Mouse (Mus musculus) lung, postnatal 36 days (tissue): ENCODE measurements around the gene Gm35315.
"Not testable (repeated sequence)": the region's sequence is repeated elsewhere in the genome, so short reads cannot be mapped to it uniquely, and the experiment has no call there.

ENCODE experiments used
- DNase-seq: peaks from one replicate; pipeline ENCODE4 v3.0.0; 2022; ENCODE audit warnings: mixed read lengths

Gene Gm35315

DNA sequence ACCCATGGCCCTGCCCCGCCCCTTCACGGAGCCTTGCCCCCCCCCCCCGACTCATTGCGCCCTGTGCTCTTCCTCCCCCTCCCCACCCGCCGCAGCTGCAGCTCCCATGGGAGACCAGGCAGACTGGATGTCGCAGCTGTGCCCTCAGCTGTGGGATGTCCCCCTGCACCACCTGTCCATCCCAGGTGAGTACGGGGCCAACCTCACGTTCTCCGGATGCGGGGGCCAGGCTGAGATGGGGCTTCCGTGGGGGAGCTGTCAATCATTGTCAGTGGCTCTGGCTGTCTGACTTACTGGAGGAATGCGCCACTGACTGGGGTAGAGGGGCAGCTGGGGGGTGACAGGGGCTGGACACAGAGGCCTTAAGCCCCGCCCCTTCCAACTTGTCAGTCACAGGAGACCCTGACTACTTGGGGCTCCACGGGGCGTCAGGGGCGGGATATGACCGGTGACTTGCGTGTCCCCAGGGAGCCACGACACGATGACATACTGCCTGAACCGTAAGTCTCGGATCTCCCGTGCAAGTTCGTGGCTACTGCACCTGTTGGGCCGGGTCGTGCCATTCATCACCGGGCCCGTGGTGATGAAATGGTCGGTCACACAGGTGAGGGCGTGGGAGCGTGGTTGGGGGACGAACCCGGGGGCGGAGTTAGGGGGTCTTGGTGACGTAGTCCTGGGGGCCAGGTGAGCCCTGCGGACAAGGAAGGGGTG, 6.9 kb upstream of the Gm35315 start:
- no peak for DNase-seq

DNA sequence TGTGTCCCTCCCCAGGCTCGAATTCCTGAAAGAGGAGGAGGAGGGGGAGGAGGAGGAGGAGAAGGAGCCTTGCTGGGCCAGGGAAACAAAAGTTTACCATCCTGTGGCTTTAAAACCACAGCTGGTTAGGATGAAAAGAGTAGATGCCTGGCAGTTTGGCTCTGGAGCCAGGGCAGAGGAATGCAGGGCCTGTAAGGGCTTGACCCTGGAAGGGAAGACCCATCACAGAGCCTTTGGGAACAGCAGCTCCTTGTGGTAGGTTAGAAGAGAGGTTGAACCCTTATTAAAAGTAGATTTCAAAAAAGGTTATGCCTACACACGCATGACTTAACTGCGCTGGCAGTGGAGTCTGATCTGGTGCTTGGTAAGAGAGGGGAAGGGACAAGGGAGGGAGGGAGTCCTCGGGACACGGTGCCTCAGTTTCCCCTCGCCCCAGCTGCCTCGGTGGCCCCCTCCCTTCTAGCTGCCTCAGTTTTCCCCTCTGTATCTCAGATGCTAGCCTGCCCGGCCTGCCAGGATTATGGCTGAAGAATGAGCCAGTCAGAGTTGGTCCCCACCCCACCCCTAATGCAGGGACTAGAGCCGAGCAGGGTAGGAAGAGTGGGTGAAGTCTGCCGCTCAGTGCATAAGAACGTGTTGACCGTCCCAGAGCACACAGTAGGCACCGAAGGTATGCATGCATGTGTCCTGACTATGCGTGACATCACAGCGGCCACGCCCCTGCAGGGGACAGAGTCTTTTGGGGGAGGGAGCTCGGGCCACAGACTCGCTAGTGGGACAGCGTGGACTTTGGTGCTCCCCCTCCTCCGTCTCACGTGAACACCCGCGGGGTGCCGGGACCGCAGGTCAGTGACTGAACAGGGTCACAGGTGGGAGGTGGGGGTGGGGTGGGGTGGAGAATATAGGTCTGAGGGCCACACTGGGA, 5.7 kb upstream of the Gm35315 start, which contains the start of gene Plcxd1:
Plcxd1 (plus strand) TSS at position 314 of the 925 bp plus-strand sequence.
- DNase-seq = no peak

DNA sequence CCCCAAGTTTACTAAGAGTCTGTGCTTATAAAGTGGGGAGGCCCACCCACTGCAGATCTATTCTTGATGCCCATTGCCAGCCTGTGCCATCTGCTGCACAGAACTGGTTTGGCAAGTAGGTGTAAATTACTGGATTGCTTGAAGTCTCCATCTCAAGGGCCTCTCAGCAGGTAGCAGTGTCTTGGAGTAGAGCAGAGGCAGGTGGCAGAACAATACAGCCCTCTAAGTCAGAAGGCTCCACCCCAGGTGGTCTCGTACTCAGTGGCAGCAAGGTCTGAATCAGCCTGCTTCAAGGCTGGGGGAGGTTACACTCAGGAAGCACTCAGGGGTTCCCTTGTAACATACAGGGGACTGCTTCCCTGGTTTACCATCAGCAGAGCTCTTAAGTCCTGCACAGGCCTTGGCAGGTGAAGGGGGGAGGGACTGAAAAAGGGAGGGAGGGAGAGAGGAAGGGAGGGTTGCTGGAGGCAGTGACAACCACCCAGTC, 4.8 kb upstream of the Gm35315 start:
- DNase-seq = peak; percentile 63

DNA sequence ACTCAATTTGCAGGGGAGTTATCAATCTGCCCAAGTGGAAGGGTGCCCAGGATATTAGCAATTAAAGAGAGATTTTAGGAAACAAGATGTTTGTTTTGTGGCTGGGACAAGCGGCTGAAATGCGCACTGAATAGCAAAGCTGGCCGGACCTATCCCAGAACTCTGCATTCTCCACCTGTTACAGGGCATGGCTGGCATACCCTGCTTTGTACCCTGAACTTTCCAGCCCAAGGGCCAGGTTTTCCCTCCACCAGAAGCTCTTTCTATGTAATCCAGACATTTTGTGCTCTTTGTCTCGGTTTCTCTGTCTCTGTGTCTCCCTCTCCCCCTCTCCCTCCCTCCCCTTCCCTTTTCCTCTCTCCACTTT, 610 bp upstream of the Gm35315 start:
- no peak for DNase-seq

DNA sequence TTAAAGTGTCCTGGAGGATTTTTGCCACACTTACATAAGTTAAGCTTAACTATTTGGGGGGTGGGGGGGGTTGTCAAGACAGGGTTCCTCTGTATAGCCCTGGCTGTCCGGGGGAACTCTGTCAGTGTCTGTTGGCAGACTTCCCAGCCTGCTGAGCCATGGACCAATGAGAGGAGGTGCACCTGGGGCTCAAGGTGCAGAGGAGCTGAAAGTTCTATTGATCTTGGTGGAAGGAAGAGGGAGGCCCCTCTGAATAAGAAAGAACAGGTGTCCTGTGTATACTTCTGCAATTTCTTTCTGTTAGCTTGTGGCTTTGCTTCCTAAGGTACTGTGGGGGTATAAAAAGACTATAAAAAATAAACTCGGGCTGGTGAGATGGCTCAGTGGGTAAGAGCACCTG, 2.7 kb downstream of the Gm35315 start:
- DNase-seq = no peak

DNA sequence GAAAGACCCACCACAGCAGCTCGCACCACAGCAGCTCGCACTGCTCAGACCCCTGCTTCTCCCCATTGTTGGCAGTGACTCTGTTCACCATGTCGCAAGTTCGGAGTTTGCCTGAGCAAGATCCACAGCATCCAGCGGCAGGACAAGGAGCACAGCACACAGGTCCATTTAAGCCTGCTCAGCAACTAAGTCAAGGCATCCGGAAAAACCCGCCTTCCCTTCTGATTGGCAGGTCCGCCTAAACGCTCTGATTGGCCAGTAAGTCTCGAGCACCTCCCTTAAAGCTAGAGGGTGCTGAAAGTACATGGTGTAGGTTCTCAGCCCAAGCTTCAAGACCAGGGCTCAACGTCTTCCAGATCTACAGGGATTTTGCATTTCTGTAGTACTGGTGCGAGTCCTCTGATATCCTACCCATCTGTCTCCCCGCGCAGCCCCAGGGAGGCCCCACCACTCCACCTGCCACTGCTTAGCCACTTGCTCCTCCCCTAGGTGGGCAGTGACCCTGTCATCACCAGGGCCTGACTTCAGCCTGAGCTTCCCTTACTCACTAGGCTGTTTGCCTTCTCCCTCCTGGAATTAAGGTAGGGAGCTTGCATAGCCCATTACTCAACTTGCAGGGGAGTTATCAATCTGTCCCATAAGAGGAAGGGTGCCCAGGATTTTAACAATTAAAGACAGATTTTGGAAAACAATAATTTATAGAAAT, 7.9 kb downstream of the Gm35315 start:
- DNase-seq = no peak

DNA sequence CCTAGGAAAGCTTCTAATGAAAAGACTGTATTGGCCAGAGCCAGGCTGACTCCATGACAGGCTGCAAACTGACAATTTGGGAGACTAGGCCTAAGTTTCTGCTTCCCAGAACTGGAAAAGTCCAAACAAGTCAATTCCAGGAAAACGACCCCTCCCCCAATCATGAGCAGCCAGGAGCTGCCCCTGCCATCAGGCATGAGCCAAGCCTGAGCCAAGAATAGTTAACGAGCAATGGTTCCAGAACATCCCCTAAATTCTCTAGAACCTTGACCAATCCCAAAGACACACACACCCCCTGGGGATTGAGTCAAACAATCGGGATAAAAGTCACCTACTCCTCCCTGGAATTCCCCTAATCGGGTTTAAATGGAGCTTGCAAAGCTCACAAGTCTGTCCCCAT, 11.3 kb downstream of the Gm35315 start:
- DNase-seq = no peak

DNA sequence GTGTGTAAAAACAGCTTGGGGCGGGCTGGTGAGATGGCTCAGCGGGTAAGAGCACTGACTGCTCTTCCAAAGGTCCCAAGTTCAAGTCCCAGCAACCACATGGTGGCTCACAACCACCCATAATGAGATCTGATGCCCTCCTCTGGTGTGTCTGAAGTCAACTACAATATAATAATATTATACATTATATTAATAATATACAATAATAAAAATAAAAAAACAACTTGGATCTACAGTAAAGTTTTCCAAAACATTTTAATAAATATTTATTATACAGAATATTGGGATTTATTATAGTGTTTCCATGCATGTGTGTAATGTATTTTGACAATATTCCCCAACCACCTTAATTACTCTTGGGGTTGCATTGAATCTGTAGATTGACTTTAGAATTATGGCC, 21.8 kb downstream of the Gm35315 start, which contains the start of gene Gm17655:
Gm17655 (minus strand) TSS at position 101 of the 400 bp plus-strand sequence.
- DNase-seq = not testable (repeated sequence)

DNA sequence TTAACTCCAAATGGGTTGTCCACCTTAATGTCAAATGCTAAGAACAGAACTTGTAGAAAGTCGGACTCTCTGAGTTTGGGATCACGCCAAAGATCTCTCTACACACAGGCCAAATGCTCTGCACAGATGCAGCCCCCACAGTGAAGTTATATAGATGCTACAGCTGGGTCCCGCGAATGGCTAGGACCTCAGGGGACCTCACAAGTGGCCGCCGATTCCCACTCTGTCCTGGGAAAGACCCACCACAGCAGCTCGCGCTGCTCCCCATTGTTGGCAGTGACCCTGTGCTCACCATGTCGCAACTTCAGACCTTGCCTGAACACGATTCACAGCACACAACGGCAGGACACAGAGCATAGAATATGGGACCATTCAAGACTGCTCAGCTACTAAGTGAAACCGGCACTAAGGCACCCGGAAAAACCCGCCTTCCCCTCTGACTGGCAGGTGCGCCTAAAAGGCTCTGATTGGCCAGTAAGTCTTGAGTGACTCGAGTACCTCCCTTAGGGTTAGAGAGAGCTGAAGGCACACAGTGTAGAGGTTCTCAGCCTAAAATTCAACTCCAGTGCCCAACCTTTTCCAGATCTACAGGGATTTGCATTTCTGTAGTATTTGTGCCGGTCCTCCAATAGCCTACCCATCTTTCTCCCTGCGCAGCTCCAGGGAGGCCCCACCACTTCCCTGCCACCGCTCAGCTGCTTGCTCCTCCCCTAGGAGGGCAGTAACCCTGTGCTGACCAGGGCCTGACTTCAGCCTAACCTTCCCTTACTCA, 36.4 kb downstream of the Gm35315 start:
- peak; percentile 94 for DNase-seq
